Mouse (Mus musculus) liver, embryonic 11.5 days (tissue): ENCODE measurements around the gene Nr6a1. TPM values are rescaled to one million over a fixed set of nuclear protein-coding genes. Genes with fewer than 3 reads are reported as not detected.
A peak's percentile ranks its signal among the peaks of the same experiment; 100 is the strongest.

Experiments
- ATAC-seq: fragments of 200-750 bp; cut with Nextera tagmentation; replicated peaks from 2 replicates; pipeline ENCODE4 v1.8.0; 2017; ENCODE audit warnings: moderate number of reproducible peaks, mild to moderate bottlenecking, moderate TSS enrichment, moderate library complexity; ENCODE audit not compliant: low FRiP score
- DNase-seq: peaks from one replicate; pipeline ENCODE4 v3.0.0-alpha.2; 2017; ENCODE audit warnings: low spot score
- H3K27ac ChIP-seq: fragments of 300-500 bp; sonication (generic); 2 replicates; pipeline ENCODE4 v1.5.1; 2014; ENCODE audit warnings: mild to moderate bottlenecking, low read depth, low read length, control low read depth
- H3K27me3 ChIP-seq: fragments of 300-500 bp; sonication (generic); replicated peaks from 2 replicates; pipeline ENCODE4 v1.6.1; 2014; ENCODE audit warnings: low read length, mixed read lengths; ENCODE audit not compliant: control insufficient read depth, insufficient read depth
- H3K36me3 ChIP-seq: fragments of 300-500 bp; sonication (generic); 2 replicates; pipeline ENCODE4 v1.6.1; 2014; ENCODE audit warnings: mild to moderate bottlenecking, low read length, moderate library complexity, mixed read lengths; ENCODE audit not compliant: control insufficient read depth, insufficient read depth
- H3K4me1 ChIP-seq: fragments of 300-500 bp; sonication (generic); replicated peaks from 2 replicates; pipeline ENCODE4 v1.6.1; 2014; ENCODE audit warnings: low read length, mixed read lengths; ENCODE audit not compliant: control insufficient read depth, insufficient read depth
- H3K4me2 ChIP-seq: fragments of 300-500 bp; sonication (generic); 2 replicates; pipeline ENCODE4 v1.6.1; 2014; ENCODE audit warnings: mild to moderate bottlenecking, control low read depth, moderate library complexity
- H3K4me3 ChIP-seq: fragments of 300-500 bp; sonication (generic); 2 replicates; pipeline ENCODE4 v1.5.1; 2014; ENCODE audit warnings: low read depth, low read length, control low read depth
- H3K9ac ChIP-seq: fragments of 300-500 bp; sonication (generic); 2 replicates; pipeline ENCODE4 v1.6.1; 2014; ENCODE audit warnings: low read depth, low read length, control low read depth
- H3K9me3 ChIP-seq: fragments of 300-500 bp; sonication (generic); 2 replicates; pipeline ENCODE4 v1.6.1; 2016; ENCODE audit warnings: low read length, inconsistent platforms, mixed read lengths; ENCODE audit not compliant: control insufficient read depth
- WGBS: fragments of 180-500 bp; shearing (Covaris S2); extraction: QIAGEN DNeasy Blood & Tissue Kit; methylation state at CpG from one replicate; pipeline ENCODE4 v1.1.7; 2014; 5-methylcytosine and 5-hydroxymethylcytosine counted together
- polyA plus RNA-seq: library from polyadenylated mRNA; unstranded; fragments of >200 nt; fragmentation: Nextera tagmentation; extraction: Ambion mirVana; gene quantifications from 2 replicates; pipeline ENCODE4 v1.2.1, GENCODE M21; 2014

The Nr6a1 gene
- polyA plus RNA-seq, 1 experiment from 2014 or later, result 5.1 TPM

- H3K4me2 ChIP-seq, result no peak overlapping the region
- ATAC-seq, result no peak
Measured at GRCm38 (mm10) chr2:38964198-38964597, 36.7 kb upstream of the Nr6a1 start.

GRCm38 (mm10) chr2:38957671-38958223 is 30.3 kb upstream of the Nr6a1 start:
- H3K4me1 ChIP-seq, result 0 out of 2 replicates have a peak, but pooled peaks cover 5% of the 10 kb centered on the region
- H3K9ac ChIP-seq, result 0 out of 2 replicates have a peak overlapping the region, but pooled peaks have one; percentile 17
- H3K27ac ChIP-seq, result no peak overlapping the region
- no peaks in the 10 kb centered on the region for H3K27me3 ChIP-seq
- H3K9me3 ChIP-seq, result no peaks in the 10 kb centered on the region
- DNase-seq, result no peak
- no peaks in the 10 kb centered on the region for H3K36me3 ChIP-seq
- WGBS, result 67% methylated on average over 5 of the region's 5 CpGs
- H3K4me3 ChIP-seq, result no peak overlapping the region
- ATAC-seq, result peak; percentile 66; the same call in 1 of the 2 replicates
- no peak overlapping the region for H3K4me2 ChIP-seq

More at GRCm38 (mm10) chr2:38964198-38964597, 36.7 kb upstream of the Nr6a1 start:
- Histone ChIP-seq H3K27me3 (no peaks in the 10 kb centered on the region), H3K9ac (no peak overlapping the region), H3K9me3 (no peaks in the 10 kb centered on the region), H3K4me3 (no peak overlapping the region), H3K36me3 (no peaks in the 10 kb centered on the region), H3K27ac (no peak overlapping the region), H3K4me1 (0 out of 2 replicates have a peak, but pooled peaks cover 1% of the 10 kb centered on the region)
- WGBS, result 37% methylated on average over 4 of the region's 4 CpGs
- no peak for DNase-seq

- Histone ChIP-seq H3K9me3 (no peaks in the 10 kb centered on the region), H3K36me3 (no peaks in the 10 kb centered on the region), H3K9ac (no peak overlapping the region), H3K4me3 (no peak overlapping the region), H3K4me1 (0 out of 2 replicates have a peak, but pooled peaks cover 5% of the 10 kb centered on the region), H3K27me3 (no peaks in the 10 kb centered on the region), H3K4me2 (no peak overlapping the region), H3K27ac (no peak overlapping the region)
- ATAC-seq, result no peak
- no peak for DNase-seq
- WGBS, result 50% methylated on average over 2 of the region's 2 CpGs
Measured at GRCm38 (mm10) chr2:38956062-38956461, 28.6 kb upstream of the Nr6a1 start.

GRCm38 (mm10) chr2:38953152-38953883 is 25.8 kb upstream of the Nr6a1 start:
- no peak overlapping the region for H3K27ac ChIP-seq

GRCm38 (mm10) chr2:38950281-38950719 is 22.8 kb upstream of the Nr6a1 start:
- ATAC-seq (peak; percentile 78), DNase-seq (no peak)
- Histone ChIP-seq H3K9me3 (no peaks in the 10 kb centered on the region), H3K9ac (no peak overlapping the region), H3K27ac (no peak overlapping the region), H3K27me3 (no peaks in the 10 kb centered on the region), H3K4me1 (peaks cover 2% of the 10 kb centered on the region; the same call in 1 of the 2 replicates), H3K36me3 (no peaks in the 10 kb centered on the region), H3K4me3 (no peak overlapping the region), H3K4me2 (no peak overlapping the region)
- WGBS, result 65% methylated on average over 7 of the region's 7 CpGs

More at GRCm38 (mm10) chr2:38953152-38953883, 25.8 kb upstream of the Nr6a1 start:
- H3K9me3 ChIP-seq, result no peaks in the 10 kb centered on the region
- peaks cover 7% of the 10 kb centered on the region; the same call in 1 of the 2 replicates for H3K4me1 ChIP-seq
- H3K9ac ChIP-seq, result no peak overlapping the region
- H3K27me3 ChIP-seq, result no peaks in the 10 kb centered on the region
- ATAC-seq (no peak), DNase-seq (no peak)
- H3K36me3 ChIP-seq, result no peaks in the 10 kb centered on the region
- WGBS, result 80% methylated on average over 5 of the region's 5 CpGs
- H3K4me3 ChIP-seq, result no peak overlapping the region
- H3K4me2 ChIP-seq, result no peak overlapping the region

GRCm38 (mm10) chr2:38947566-38947965 is 20.1 kb upstream of the Nr6a1 start:
- Histone ChIP-seq H3K27ac (no peak overlapping the region), H3K4me1 (peaks cover 2% of the 10 kb centered on the region; the same call in 1 of the 2 replicates), H3K4me2 (no peak overlapping the region), H3K36me3 (no peaks in the 10 kb centered on the region), H3K27me3 (no peaks in the 10 kb centered on the region), H3K4me3 (no peak overlapping the region), H3K9ac (no peak overlapping the region), H3K9me3 (no peaks in the 10 kb centered on the region)
- DNase-seq, result no peak
- 53% methylated on average over 7 of the region's 7 CpGs for WGBS
- no peak for ATAC-seq

- DNase-seq, result peak; percentile 10
Measured at GRCm38 (mm10) chr2:38944460-38945161, 17.1 kb upstream of the Nr6a1 start.

GRCm38 (mm10) chr2:38943977-38944376 is 16.5 kb upstream of the Nr6a1 start:
- Histone ChIP-seq H3K36me3 (no peaks in the 10 kb centered on the region), H3K27ac (no peak overlapping the region), H3K4me1 (no peaks in the 10 kb centered on the region), H3K4me3 (no peak overlapping the region), H3K27me3 (no peaks in the 10 kb centered on the region), H3K9me3 (no peaks in the 10 kb centered on the region), H3K9ac (no peak overlapping the region), H3K4me2 (no peak overlapping the region)
- DNase-seq (no peak), ATAC-seq (no peak)
- 43% methylated on average over 2 of the region's 2 CpGs for WGBS

More at GRCm38 (mm10) chr2:38944460-38945161, 17.1 kb upstream of the Nr6a1 start:
- no peak overlapping the region for H3K4me3 ChIP-seq
- WGBS, result 65% methylated on average over 3 of the region's 3 CpGs
- H3K27me3 ChIP-seq, result no peaks in the 10 kb centered on the region
- H3K36me3 ChIP-seq, result no peaks in the 10 kb centered on the region
- no peak overlapping the region for H3K9ac ChIP-seq
- H3K27ac ChIP-seq, result no peak overlapping the region
- no peak overlapping the region for H3K4me2 ChIP-seq
- no peaks in the 10 kb centered on the region for H3K9me3 ChIP-seq
- H3K4me1 ChIP-seq, result no peaks in the 10 kb centered on the region
- no peak for ATAC-seq
